Mouse (Mus musculus) midbrain, embryonic 11.5 days (tissue): Measurements from ENCODE around the gene Sult4a1. TPM values are rescaled to one million over a fixed set of nuclear protein-coding genes. Genes with fewer than 3 reads are reported as not detected.

Experiments used
- ATAC-seq: fragments of 200-750 bp; cut with Nextera tagmentation; 2 replicates; pipeline ENCODE4 v1.8.0; 2017; ENCODE audit warnings: moderate TSS enrichment, moderate library complexity; ENCODE audit not compliant: low FRiP score
- DNase-seq: peaks from one replicate; pipeline ENCODE4 v3.0.0; 2015; ENCODE audit warnings: low spot score; ENCODE audit errors: missing footprints
- H3K27ac ChIP-seq: fragments of 300-500 bp; sonication (generic); 2 replicates; pipeline ENCODE4 v1.5.1; 2014; ENCODE audit warnings: low read depth, low read length
- H3K27me3 ChIP-seq: fragments of 300-500 bp; sonication (generic); 2 replicates; pipeline ENCODE4 v1.6.1; 2014; ENCODE audit warnings: mild to moderate bottlenecking, low read length, moderate library complexity, mixed read lengths; ENCODE audit not compliant: control insufficient read depth, insufficient read depth
- H3K36me3 ChIP-seq: fragments of 300-500 bp; sonication (generic); 2 replicates; pipeline ENCODE4 v1.6.1; 2014; ENCODE audit warnings: mild to moderate bottlenecking, low read length, moderate library complexity, mixed read lengths; ENCODE audit not compliant: control insufficient read depth, insufficient read depth
- H3K4me1 ChIP-seq: fragments of 300-500 bp; sonication (generic); 2 replicates; pipeline ENCODE4 v1.6.1; 2014; ENCODE audit warnings: low read length; ENCODE audit not compliant: control insufficient read depth, insufficient read depth
- H3K4me2 ChIP-seq: fragments of 300-500 bp; sonication (generic); 2 replicates; pipeline ENCODE4 v1.6.1; 2014; ENCODE audit warnings: mild to moderate bottlenecking, moderate library complexity
- H3K4me3 ChIP-seq: fragments of 300-500 bp; sonication (generic); 2 replicates; pipeline ENCODE4 v1.5.1; 2014; ENCODE audit warnings: low read depth, low read length
- H3K9ac ChIP-seq: fragments of 300-500 bp; sonication (generic); 2 replicates; pipeline ENCODE4 v1.6.1; 2014; ENCODE audit warnings: low read length
- H3K9me3 ChIP-seq: fragments of 300-500 bp; sonication (generic); 2 replicates; pipeline ENCODE4 v1.6.1; 2016; ENCODE audit warnings: low read length; ENCODE audit not compliant: control insufficient read depth
- WGBS: fragments of 180-500 bp; shearing (Covaris S2); extraction: QIAGEN DNeasy Blood & Tissue Kit; methylation state at CpG from one replicate; pipeline ENCODE4 v1.1.7; 2014; 5-methylcytosine and 5-hydroxymethylcytosine counted together
- polyA plus RNA-seq: library from polyadenylated mRNA; unstranded; fragments of >200 nt; fragmentation: Nextera tagmentation; extraction: Ambion mirVana; gene quantifications from 2 replicates; pipeline ENCODE4 v1.2.1, GENCODE M21; 2014

Sult4a1 gene
- polyA plus RNA-seq, 1 experiment from 2014 or later, result 8.7 TPM

- ATAC-seq (no peak), DNase-seq (no peak)
- Histone ChIP-seq H3K27ac (no peak overlapping the region), H3K9ac (no peak overlapping the region), H3K36me3 (no peaks in the 10 kb centered on the region), H3K27me3 (no peaks in the 10 kb centered on the region), H3K4me2 (no peak overlapping the region), H3K4me3 (no peak overlapping the region), H3K9me3 (no peaks in the 10 kb centered on the region), H3K4me1 (no peaks in the 10 kb centered on the region; the same call in 1 of the 2 replicates)
- WGBS, result 87% methylated on average over 7 of the region's 7 CpGs
These were observed 25.5 kb downstream of the Sult4a1 start for GRCm38 (mm10) chr15:84080069-84080468.

DNA sequence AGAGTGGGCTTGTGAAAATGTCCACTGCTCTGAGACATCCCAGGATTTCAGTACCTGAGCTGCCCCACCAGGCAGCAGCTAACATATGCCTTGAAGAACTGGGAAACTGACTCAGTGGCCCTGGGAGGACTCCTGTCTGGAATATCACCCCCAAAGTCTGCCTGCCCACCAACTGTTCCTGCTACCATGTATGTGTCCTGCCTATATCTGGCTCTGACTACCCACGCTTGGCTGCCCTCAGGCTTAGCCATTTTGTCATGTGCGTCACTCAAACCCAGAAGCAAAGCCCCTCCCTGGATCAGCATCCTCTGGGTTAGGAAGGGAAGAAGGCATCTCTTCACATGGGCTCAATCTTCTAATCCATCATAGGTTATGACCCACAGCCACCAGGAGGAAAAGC, 26.0 kb downstream of the Sult4a1 start:
- no peaks in the 10 kb centered on the region for H3K27me3 ChIP-seq
- no peaks in the 10 kb centered on the region; the same call in none of the 2 replicates for H3K4me1 ChIP-seq
- no peak overlapping the region for H3K4me2 ChIP-seq
- 88% methylated on average over 2 of the region's 2 CpGs for WGBS
- no peak overlapping the region for H3K27ac ChIP-seq
- no peak for DNase-seq
- H3K9me3 ChIP-seq, result no peaks in the 10 kb centered on the region
- no peak overlapping the region for H3K4me3 ChIP-seq
- H3K9ac ChIP-seq, result no peak overlapping the region
- H3K36me3 ChIP-seq, result no peaks in the 10 kb centered on the region
- no peak for ATAC-seq

GRCm38 (mm10) chr15:84078667-84079066, 26.9 kb downstream of the Sult4a1 start:
- no peak overlapping the region for H3K27ac ChIP-seq
- no peaks in the 10 kb centered on the region for H3K9me3 ChIP-seq
- H3K4me1 ChIP-seq, result no peaks in the 10 kb centered on the region; the same call in none of the 2 replicates
- H3K4me3 ChIP-seq, result no peak overlapping the region
- ATAC-seq (no peak), DNase-seq (peak; percentile 10)
- H3K9ac ChIP-seq, result no peak overlapping the region
- H3K27me3 ChIP-seq, result no peaks in the 10 kb centered on the region
- no peak overlapping the region for H3K4me2 ChIP-seq
- WGBS, result 88% methylated on average over 13 of the region's 13 CpGs
- H3K36me3 ChIP-seq, result no peaks in the 10 kb centered on the region

GRCm38 (mm10) chr15:84077151-84077550, 28.4 kb downstream of the Sult4a1 start:
- H3K27me3 ChIP-seq, result peaks cover 4% of the 10 kb centered on the region; the same call in 1 of the 2 replicates
- H3K4me1 ChIP-seq, result no peaks in the 10 kb centered on the region; the same call in none of the 2 replicates
- no peak for ATAC-seq
- H3K9me3 ChIP-seq, result no peaks in the 10 kb centered on the region
- H3K4me3 ChIP-seq, result no peak overlapping the region
- WGBS, result 60% methylated on average over 17 of the region's 17 CpGs
- H3K9ac ChIP-seq, result no peak overlapping the region
- H3K36me3 ChIP-seq, result no peaks in the 10 kb centered on the region
- no peak overlapping the region for H3K4me2 ChIP-seq
- H3K27ac ChIP-seq, result no peak overlapping the region
- DNase-seq, result peak; percentile 72

DNA sequence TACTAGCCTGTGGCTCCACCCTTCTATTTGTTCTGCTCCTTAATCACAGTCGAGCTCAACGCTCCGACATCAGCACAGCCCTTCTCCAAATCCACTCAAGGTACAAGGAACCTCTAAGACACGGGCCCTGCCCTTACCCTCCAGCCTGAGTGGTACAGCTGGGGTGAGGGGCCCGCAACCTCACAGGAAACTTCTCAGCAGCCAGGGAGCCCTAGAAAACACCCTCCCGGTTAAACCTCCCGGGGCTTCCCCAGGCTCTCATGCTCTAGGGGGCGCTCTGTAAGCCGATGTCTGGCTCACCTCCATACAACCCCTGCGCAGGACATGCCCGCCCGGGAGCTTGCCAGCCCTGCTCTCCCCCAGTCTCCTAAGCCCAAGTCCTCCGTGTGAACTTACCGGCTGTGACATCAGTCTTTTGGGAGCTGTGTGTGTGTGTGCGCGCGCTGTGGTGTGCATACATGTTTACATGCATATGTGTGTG, 30.8 kb downstream of the Sult4a1 start:
- ATAC-seq (0 out of 2 replicates have a peak, but pooled peaks have one; percentile 15), DNase-seq (peak; percentile 91)
- peak overlapping the region; percentile 52 for H3K9ac ChIP-seq
- H3K4me2 ChIP-seq, result peak overlapping the region; percentile 39
- no peaks in the 10 kb centered on the region for H3K9me3 ChIP-seq
- peaks cover 7% of the 10 kb centered on the region; the same call in 1 of the 2 replicates for H3K27me3 ChIP-seq
- H3K36me3 ChIP-seq, result no peaks in the 10 kb centered on the region
- H3K27ac ChIP-seq, result no peak overlapping the region
- WGBS, result 15% methylated on average over 17 of the region's 17 CpGs
- H3K4me3 ChIP-seq, result 0 out of 2 replicates have a peak overlapping the region, but pooled peaks have one; percentile 5
- H3K4me1 ChIP-seq, result no peaks in the 10 kb centered on the region; the same call in none of the 2 replicates

DNA sequence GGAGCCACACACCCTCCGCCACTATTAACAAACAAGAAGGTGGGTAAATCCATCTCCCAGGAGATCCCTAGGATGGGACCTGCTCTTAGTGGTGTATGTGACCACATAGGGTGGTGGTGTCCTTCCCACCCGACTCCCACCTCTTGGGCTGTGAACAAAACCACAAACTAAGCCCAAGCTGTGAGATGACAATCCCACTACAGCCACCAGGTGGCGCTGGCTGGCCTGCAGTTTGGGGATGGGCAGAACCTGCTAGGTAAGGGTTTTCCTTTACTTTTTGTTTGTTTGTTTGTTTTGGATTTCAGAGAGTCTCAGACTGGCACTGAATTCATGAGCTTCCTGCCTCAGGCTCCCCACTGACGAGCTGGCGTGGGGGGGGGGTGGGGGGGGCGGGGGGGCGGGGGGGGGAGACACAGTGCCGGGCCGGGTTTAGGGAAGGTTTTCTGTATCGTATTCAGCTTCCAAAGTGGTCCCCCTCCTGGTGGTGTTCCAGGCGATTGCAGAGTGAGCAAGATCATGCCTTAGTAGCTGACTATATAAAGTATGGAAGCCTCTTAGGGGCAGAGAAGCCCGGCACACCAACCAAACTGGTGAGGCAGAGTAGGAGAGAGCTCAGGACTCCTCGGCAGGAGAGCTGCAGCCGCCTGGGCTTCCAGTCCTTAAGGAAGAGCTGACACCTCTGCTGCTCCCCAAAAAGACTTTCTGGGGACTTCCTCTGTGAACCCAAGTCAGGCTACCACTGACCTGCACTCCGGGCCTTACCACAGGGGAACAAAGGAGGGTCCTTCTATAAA, 31.4 kb downstream of the Sult4a1 start:
- Histone ChIP-seq H3K4me2 (peak overlapping the region; percentile 39), H3K9me3 (no peaks in the 10 kb centered on the region), H3K4me1 (peaks cover 3% of the 10 kb centered on the region), H3K27me3 (peaks cover 10% of the 10 kb centered on the region), H3K4me3 (0 out of 2 replicates have a peak overlapping the region, but pooled peaks have one; percentile 5), H3K27ac (no peak overlapping the region), H3K9ac (peak overlapping the region; percentile 52), H3K36me3 (no peaks in the 10 kb centered on the region)
- 10% methylated on average over 9 of the region's 15 CpGs for WGBS
- DNase-seq (peak; percentile 99), ATAC-seq (peak; percentile 30; the same call in 1 of the 2 replicates)

DNA sequence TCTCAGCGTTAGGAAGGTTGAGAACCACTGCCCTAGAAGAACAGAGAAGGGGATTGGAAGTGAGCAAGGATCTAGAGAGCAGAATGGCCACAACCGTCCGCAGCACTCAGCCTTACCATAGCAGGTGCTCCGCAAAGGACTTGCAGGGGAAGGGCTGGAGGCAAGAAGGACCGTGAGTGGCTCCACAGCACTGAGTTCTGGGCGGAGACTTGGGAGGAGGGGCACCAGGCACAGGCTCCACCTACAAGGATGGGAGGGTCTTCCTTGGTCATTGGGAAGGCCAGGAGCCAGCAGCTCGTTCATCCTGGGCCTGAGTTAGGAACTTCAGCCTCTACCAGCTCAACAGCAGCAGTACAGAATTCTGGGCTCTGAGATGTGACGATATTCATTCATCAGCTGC, 32.5 kb downstream of the Sult4a1 start:
- 19% methylated on average over 8 of the region's 8 CpGs for WGBS
- Histone ChIP-seq H3K27ac (no peak overlapping the region), H3K4me1 (peaks cover 3% of the 10 kb centered on the region)

DNA sequence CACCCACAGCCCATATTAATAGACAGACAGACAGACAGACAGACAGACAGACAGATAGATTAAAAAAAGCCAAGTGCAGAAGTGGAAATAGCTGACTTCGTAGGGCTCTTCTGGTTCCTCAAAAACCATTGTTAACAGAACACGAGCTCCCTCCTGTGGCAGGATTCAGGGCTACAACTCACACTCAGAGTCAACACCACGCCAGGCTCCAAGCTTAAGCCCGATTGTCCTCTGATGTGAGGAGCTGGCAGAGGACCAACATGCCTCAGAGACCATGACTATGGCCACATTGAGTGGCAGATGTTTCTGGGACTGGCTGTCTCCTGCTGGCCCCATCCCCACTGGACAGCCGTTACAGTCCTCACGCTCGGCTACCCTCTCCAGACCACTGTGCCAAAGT, 33.3 kb downstream of the Sult4a1 start:
- Histone ChIP-seq H3K9me3 (no peaks in the 10 kb centered on the region), H3K4me1 (peaks cover 3% of the 10 kb centered on the region), H3K36me3 (no peaks in the 10 kb centered on the region), H3K4me2 (no peak overlapping the region), H3K4me3 (no peak overlapping the region), H3K27me3 (peaks cover 19% of the 10 kb centered on the region), H3K27ac (no peak overlapping the region), H3K9ac (no peak overlapping the region)
- ATAC-seq, result peak; percentile 45; the same call in 1 of the 2 replicates
- DNase-seq, result peak; percentile 96
- 31% methylated on average over 7 of the region's 7 CpGs for WGBS

More for the DNA sequence above, 32.5 kb downstream of the Sult4a1 start:
- H3K27me3 ChIP-seq, result peaks cover 17% of the 10 kb centered on the region
- DNase-seq (peak; percentile 66), ATAC-seq (no peak)
- no peak overlapping the region for H3K9ac ChIP-seq
- H3K4me2 ChIP-seq, result no peak overlapping the region
- no peak overlapping the region for H3K4me3 ChIP-seq
- no peaks in the 10 kb centered on the region for H3K36me3 ChIP-seq
- no peaks in the 10 kb centered on the region for H3K9me3 ChIP-seq

GRCm38 (mm10) chr15:84070116-84070676, 35.4 kb downstream of the Sult4a1 start:
- Histone ChIP-seq H3K36me3 (no peaks in the 10 kb centered on the region), H3K27ac (no peak overlapping the region), H3K9ac (no peak overlapping the region), H3K27me3 (peaks cover 19% of the 10 kb centered on the region), H3K4me1 (peaks cover 4% of the 10 kb centered on the region), H3K4me2 (no peak overlapping the region), H3K4me3 (no peak overlapping the region), H3K9me3 (no peaks in the 10 kb centered on the region)
- WGBS, result 9% methylated on average over 13 of the region's 13 CpGs
- peak; percentile 86 for DNase-seq
- ATAC-seq, result no peak
